Mouse (Mus musculus): ENCODE results near the gene Serinc3. TPM values are rescaled to one million over a fixed set of nuclear protein-coding genes. Genes with fewer than 3 reads are reported as not detected.

The Serinc3 gene
- total and polyA plus RNA-seq, 2 experiments from 2014 or later = 36.5 to 97.4 TPM

GRCm38 (mm10) chr2:163616652-163617227, 28.2 kb downstream of the Serinc3 start:
- Histone ChIP-seq H3K9ac (replicated peaks; ENCODE audit: low read length) (no peak overlapping the region), H3K4me1 (ENCODE audit: insufficient read depth, low read length) (no peaks in the 10 kb centered on the region), H3K27me3 (ENCODE audit: insufficient read depth, low read length) (no peaks in the 10 kb centered on the region), H3K4me3 (ENCODE audit: low read length) (no peak overlapping the region), H3K27ac (no peak overlapping the region), H3K4me2 (ENCODE audit: low read depth, low read length) (no peak overlapping the region), H3K36me3 (ENCODE audit: insufficient read depth, low read length) (peaks cover 66% of the 10 kb centered on the region), H3K9me3 (ENCODE audit: low read length) (no peaks in the 10 kb centered on the region)
- TF ChIP-seq CTCF (IDR thresholded peaks at IDR 0.05; ENCODE audit: low read depth) = no peak
- DNase-seq (ENCODE audit: low spot score) (no peak), ATAC-seq (no peak)
- WGBS = 85% methylated on average over 3 of the region's 3 CpGs

GRCm38 (mm10) chr2:163615906-163616651, 28.9 kb downstream of the Serinc3 start:
- DNase-seq (ENCODE audit: low spot score) (no peak), ATAC-seq (no peak)
- WGBS = 87% methylated on average over 4 of the region's 4 CpGs
- no peaks in the 10 kb centered on the region for H3K4me1 ChIP-seq (ENCODE audit: insufficient read depth, low read length)
- no peaks in the 10 kb centered on the region for H3K9me3 ChIP-seq (ENCODE audit: low read length)
- no peak overlapping the region for H3K27ac ChIP-seq
- no peak for TF ChIP-seq CTCF (IDR thresholded peaks at IDR 0.05; ENCODE audit: low read depth)
- H3K27me3 ChIP-seq (ENCODE audit: insufficient read depth, low read length) = no peaks in the 10 kb centered on the region
- peaks cover 70% of the 10 kb centered on the region for H3K36me3 ChIP-seq (ENCODE audit: insufficient read depth, low read length)
- no peak overlapping the region for H3K9ac ChIP-seq (replicated peaks; ENCODE audit: low read length)
- H3K4me2 ChIP-seq (ENCODE audit: low read depth, low read length) = no peak overlapping the region
- no peak overlapping the region for H3K4me3 ChIP-seq (ENCODE audit: low read length)

GRCm38 (mm10) chr2:163615401-163615800, 29.5 kb downstream of the Serinc3 start:
- TF ChIP-seq CTCF (IDR thresholded peaks at IDR 0.05; ENCODE audit: low read depth) = no peak
- H3K4me3 ChIP-seq (ENCODE audit: low read length) = no peak overlapping the region
- no peak overlapping the region for H3K4me2 ChIP-seq (ENCODE audit: low read depth, low read length)
- no peaks in the 10 kb centered on the region for H3K27me3 ChIP-seq (ENCODE audit: insufficient read depth, low read length)
- no peaks in the 10 kb centered on the region for H3K9me3 ChIP-seq (ENCODE audit: low read length)
- H3K9ac ChIP-seq (replicated peaks; ENCODE audit: low read length) = no peak overlapping the region
- H3K4me1 ChIP-seq (ENCODE audit: insufficient read depth, low read length) = no peaks in the 10 kb centered on the region
- WGBS = 89% methylated on average over 9 of the region's 9 CpGs
- DNase-seq (ENCODE audit: low spot score) (no peak), ATAC-seq (no peak)
- peaks cover 74% of the 10 kb centered on the region for H3K36me3 ChIP-seq (ENCODE audit: insufficient read depth, low read length)
- H3K27ac ChIP-seq = no peak overlapping the region

DNA sequence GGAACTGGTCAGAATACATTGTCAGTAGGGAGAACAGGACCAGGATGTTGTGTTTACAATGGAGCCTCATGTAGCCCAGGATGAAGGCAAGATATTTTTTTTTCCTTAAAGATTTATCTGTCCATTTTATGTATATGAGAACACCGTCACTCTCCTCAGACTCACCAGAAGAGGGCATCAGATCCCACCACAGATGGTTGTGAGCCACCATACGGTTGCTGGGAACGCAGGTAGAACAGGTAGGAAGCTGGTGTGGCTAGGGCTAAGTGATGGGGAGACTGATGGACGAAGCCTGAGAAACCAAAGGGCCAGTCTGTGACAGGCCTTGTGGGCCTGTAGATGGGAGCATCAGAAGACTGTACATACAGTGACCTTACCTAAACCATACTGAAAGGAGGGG, 30.9 kb downstream of the Serinc3 start:
- H3K9ac ChIP-seq (replicated peaks; ENCODE audit: low read length) = no peak overlapping the region
- WGBS = 94% methylated on average over 4 of the region's 4 CpGs
- TF ChIP-seq CTCF (IDR thresholded peaks at IDR 0.05; ENCODE audit: low read depth) = no peak; the same call in 1 of the 2 replicates
- no peaks in the 10 kb centered on the region for H3K9me3 ChIP-seq (ENCODE audit: low read length)
- H3K4me1 ChIP-seq (ENCODE audit: insufficient read depth, low read length) = no peaks in the 10 kb centered on the region
- ATAC-seq (no peak), DNase-seq (ENCODE audit: low spot score) (no peak)
- no peak overlapping the region for H3K4me3 ChIP-seq (ENCODE audit: low read length)
- H3K4me2 ChIP-seq (ENCODE audit: low read depth, low read length) = no peak overlapping the region
- peaks cover 64% of the 10 kb centered on the region for H3K36me3 ChIP-seq (ENCODE audit: insufficient read depth, low read length)
- no peak overlapping the region for H3K27ac ChIP-seq
- no peaks in the 10 kb centered on the region for H3K27me3 ChIP-seq (ENCODE audit: insufficient read depth, low read length)

DNA sequence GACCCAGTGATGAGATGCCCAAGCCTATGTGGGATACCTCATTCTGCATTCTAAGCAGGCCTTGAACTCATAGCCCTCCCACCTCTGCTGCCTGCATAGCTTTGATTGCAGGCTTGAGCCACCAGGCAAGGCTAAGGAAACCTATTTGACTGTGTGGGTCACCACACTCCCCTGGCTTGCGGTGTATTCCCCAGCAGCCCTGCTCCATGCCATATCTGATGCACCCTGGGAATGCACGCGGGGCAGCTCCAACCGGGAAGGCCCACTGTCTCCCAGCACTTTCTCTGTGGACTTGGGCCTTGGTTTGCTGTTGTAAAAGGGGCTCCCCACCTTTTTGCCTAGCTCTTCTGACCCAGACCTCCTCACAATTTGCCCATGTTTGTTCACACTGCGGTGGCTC, 31.7 kb downstream of the Serinc3 start:
- DNase-seq (ENCODE audit: low spot score) (no peak), ATAC-seq (no peak)
- Histone ChIP-seq H3K36me3 (ENCODE audit: insufficient read depth, low read length) (peaks cover 58% of the 10 kb centered on the region), H3K27ac (no peak overlapping the region), H3K9me3 (ENCODE audit: low read length) (no peaks in the 10 kb centered on the region), H3K9ac (replicated peaks; ENCODE audit: low read length) (no peak overlapping the region), H3K4me1 (ENCODE audit: insufficient read depth, low read length) (no peaks in the 10 kb centered on the region), H3K4me3 (ENCODE audit: low read length) (no peak overlapping the region), H3K27me3 (ENCODE audit: insufficient read depth, low read length) (no peaks in the 10 kb centered on the region), H3K4me2 (ENCODE audit: low read depth, low read length) (no peak overlapping the region)
- WGBS = 99% methylated on average over 5 of the region's 5 CpGs
- no peak for TF ChIP-seq CTCF (IDR thresholded peaks at IDR 0.05; ENCODE audit: low read depth)

- no peak for DNase-seq (ENCODE audit: low spot score)
- no peak overlapping the region for H3K4me2 ChIP-seq (ENCODE audit: low read depth, low read length)
- no peak overlapping the region for H3K27ac ChIP-seq
- peaks cover 54% of the 10 kb centered on the region for H3K36me3 ChIP-seq (ENCODE audit: insufficient read depth, low read length)
- ATAC-seq = no peak
- 81% methylated on average over 9 of the region's 9 CpGs for WGBS
- H3K4me3 ChIP-seq (ENCODE audit: low read length) = no peak overlapping the region
- no peak overlapping the region for H3K9ac ChIP-seq (replicated peaks; ENCODE audit: low read length)
- no peaks in the 10 kb centered on the region for H3K4me1 ChIP-seq (ENCODE audit: insufficient read depth, low read length)
- H3K9me3 ChIP-seq (ENCODE audit: low read length) = no peaks in the 10 kb centered on the region
- no peaks in the 10 kb centered on the region for H3K27me3 ChIP-seq (ENCODE audit: insufficient read depth, low read length)
- no peak for TF ChIP-seq CTCF (IDR thresholded peaks at IDR 0.05; ENCODE audit: low read depth)
Measured at GRCm38 (mm10) chr2:163611176-163611575, 33.8 kb downstream of the Serinc3 start.
